Mouse (Mus musculus): ENCODE measurements at regions not wholly inside any gene's neighbourhood (a gene's known extent, or its start where the extent isn't known, plus 50 kb on each side); places are given as distances from the start of the nearest gene placed in this dataset.

DNA sequence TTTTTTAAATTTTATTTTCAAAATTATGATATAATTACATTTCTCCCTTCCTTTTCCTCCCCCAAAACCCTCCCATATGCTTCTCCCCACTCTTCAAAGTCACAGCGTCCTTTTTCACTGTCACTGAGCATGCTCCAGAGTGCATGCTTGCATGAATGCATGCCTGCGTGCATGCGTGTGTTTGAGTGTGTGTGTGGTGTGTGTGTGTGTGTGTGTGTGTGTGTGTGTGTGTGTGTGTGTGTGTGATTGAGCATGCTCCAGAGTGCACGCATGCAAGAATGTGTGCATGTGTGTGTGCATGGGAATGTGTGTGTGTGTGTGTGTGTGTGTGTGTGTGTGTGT is 101.6 kb upstream of the Kitl start:
- DNase-seq (ENCODE audit: low read depth in 3 of 3, low spot score in 3 of 3), result no peak
- no peak overlapping the region for H3K27ac ChIP-seq
- H3K4me3 ChIP-seq (ENCODE audit: insufficient read depth in 1 of 2, low read depth in 2 of 2, low read length in 2 of 2), result no peak overlapping the region

DNA sequence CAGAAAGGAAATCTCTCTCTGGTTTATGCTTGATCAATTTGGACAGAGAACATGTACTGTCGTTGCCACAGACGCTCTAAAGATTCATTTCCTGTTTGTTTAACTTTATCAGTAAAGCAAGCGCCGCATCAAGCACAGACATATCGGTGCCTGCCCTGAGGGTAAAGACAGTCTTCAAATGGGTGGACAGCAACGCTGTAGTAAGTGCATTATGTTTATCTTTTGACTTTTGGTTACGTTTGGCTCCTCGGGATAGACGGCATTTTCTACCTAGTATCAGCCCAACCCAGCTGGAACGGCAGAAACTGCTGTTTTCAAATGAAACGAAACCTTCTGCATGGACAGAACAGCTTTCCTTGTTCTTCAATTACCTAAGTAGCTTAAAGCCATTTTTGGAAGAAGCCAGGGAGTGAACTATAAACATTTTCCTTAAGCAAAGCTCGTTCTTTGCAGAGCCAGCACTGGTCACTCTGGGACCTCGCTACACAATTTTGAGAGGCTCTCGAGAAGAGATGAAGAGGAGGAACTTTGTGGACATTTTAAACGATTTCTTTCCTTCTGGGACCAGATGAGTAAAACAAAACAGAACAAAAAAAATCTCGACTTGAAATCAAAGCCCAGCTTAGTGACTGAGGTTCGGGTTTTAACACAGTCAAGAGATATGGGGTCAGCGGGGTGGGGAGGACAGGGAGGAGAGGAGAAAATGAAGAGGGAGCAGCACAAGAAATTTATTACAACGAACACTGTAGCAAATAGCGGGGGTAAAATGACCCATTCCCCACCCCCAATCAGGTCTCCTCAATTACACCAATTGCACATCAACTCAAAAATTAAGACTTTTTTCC is 102.2 kb upstream of the Kitl start:
- no peak overlapping the region for H3K27ac ChIP-seq
- H3K4me1 ChIP-seq (replicated peaks; ENCODE audit: control insufficient read depth in 2 of 2, insufficient read depth in 2 of 2, low read length in 1 of 2), result no peaks in the 10 kb centered on the region
- no peak for DNase-seq (ENCODE audit: low read depth in 3 of 3, low spot score in 3 of 3)
- peak overlapping the region; percentile 32 to 56 for H3K4me3 ChIP-seq (ENCODE audit: insufficient read depth in 1 of 2, low read depth in 2 of 2, low read length in 2 of 2)
- H3K36me3 ChIP-seq (replicated peaks; ENCODE audit: control insufficient read depth, insufficient read depth, low read depth), result no peaks in the 10 kb centered on the region
- no peak overlapping the region for H3K9ac ChIP-seq (replicated peaks)
- H3K27me3 ChIP-seq (ENCODE audit: control insufficient read depth, insufficient read depth, low read length), result no peaks in the 10 kb centered on the region
- WGBS (ENCODE audit: insufficient replicate concordance), result 28% methylated on average over 20 of the region's 20 CpGs
- no peak for TF ChIP-seq EP300 (IDR thresholded peaks at IDR 0.05; ENCODE audit: low read depth)
- TF ChIP-seq CTCF (IDR thresholded peaks at IDR 0.05; ENCODE audit: low read depth), result no peak
- ATAC-seq (ENCODE audit: insufficient read depth), result no peak
- H3K9me3 ChIP-seq (ENCODE audit: control insufficient read depth, low read length), result no peaks in the 10 kb centered on the region
- peak overlapping the region; percentile 37 for H3K4me2 ChIP-seq (ENCODE audit: low read depth)

More for the DNA sequence above, 101.6 kb upstream of the Kitl start:
- no peaks in the 10 kb centered on the region for H3K36me3 ChIP-seq (replicated peaks; ENCODE audit: control insufficient read depth, insufficient read depth, low read depth)
- H3K9ac ChIP-seq (replicated peaks), result no peak overlapping the region
- ATAC-seq (ENCODE audit: insufficient read depth), result no peak
- TF ChIP-seq CTCF (IDR thresholded peaks at IDR 0.05; ENCODE audit: low read depth) (no peak), EP300 (IDR thresholded peaks at IDR 0.05; ENCODE audit: low read depth) (no peak)
- WGBS (ENCODE audit: insufficient replicate concordance), result 71% methylated on average over 4 of the region's 4 CpGs
- no peaks in the 10 kb centered on the region for H3K4me1 ChIP-seq (replicated peaks; ENCODE audit: control insufficient read depth in 2 of 2, insufficient read depth in 2 of 2, low read length in 1 of 2)
- peak overlapping the region; percentile 37; the same call in 1 of the 2 replicates for H3K4me2 ChIP-seq (ENCODE audit: low read depth)
- H3K27me3 ChIP-seq (ENCODE audit: control insufficient read depth, insufficient read depth, low read length), result no peaks in the 10 kb centered on the region
- H3K9me3 ChIP-seq (ENCODE audit: control insufficient read depth, low read length), result no peaks in the 10 kb centered on the region

DNA sequence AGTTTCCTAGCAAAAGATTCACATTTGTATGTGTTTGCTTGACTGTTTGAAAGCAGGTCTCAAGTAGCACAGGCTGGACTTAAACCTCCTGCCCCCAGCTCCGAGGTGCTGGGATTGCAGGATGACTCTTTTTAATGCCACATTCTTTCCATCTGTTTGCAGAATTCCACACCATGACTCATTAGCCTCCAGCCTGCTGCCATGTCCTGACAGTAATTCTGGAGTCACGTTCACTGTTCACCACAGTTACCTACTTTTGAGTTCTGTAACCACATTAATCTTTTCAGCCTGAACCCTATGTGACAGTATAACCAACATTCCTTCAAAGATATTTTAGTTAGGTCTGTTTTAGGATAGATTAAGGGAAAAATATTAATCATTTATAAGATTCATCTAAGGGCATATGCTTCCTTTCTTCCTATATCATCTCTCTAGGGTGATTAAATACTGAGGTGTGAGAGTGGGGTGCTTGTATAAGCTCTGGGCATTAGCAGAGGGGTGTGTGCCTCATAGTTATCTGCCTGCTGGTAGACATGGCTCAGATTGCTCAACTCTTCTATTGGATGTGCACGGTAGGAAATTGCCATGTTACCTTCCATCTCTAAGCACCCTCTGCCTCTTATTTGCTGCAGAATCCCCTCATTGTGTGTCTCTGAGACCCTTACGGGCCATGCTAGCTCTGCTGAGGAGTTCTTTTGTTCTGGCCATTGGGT is 105.3 kb upstream of the Kitl start:
- no peaks in the 10 kb centered on the region for H3K9me3 ChIP-seq (ENCODE audit: control insufficient read depth, low read length)
- no peak overlapping the region for H3K27ac ChIP-seq
- no peak overlapping the region for H3K9ac ChIP-seq (replicated peaks)
- no peak overlapping the region for H3K4me2 ChIP-seq (ENCODE audit: low read depth)
- 49% methylated on average over 4 of the region's 4 CpGs for WGBS (ENCODE audit: insufficient replicate concordance)
- no peaks in the 10 kb centered on the region for H3K36me3 ChIP-seq (replicated peaks; ENCODE audit: control insufficient read depth, insufficient read depth, low read depth)
- ATAC-seq (ENCODE audit: insufficient read depth), result no peak
- no peaks in the 10 kb centered on the region for H3K4me1 ChIP-seq (replicated peaks; ENCODE audit: control insufficient read depth in 2 of 2, insufficient read depth in 2 of 2, low read length in 1 of 2)
- no peak for TF ChIP-seq CTCF (IDR thresholded peaks at IDR 0.05; ENCODE audit: low read depth)
- no peak for TF ChIP-seq EP300 (IDR thresholded peaks at IDR 0.05; ENCODE audit: low read depth)
- no peak for DNase-seq (ENCODE audit: low read depth in 3 of 3, low spot score in 3 of 3)
- H3K27me3 ChIP-seq (ENCODE audit: control insufficient read depth, insufficient read depth, low read length), result no peaks in the 10 kb centered on the region
- no peak overlapping the region for H3K4me3 ChIP-seq (ENCODE audit: insufficient read depth in 1 of 2, low read depth in 2 of 2, low read length in 2 of 2)

DNA sequence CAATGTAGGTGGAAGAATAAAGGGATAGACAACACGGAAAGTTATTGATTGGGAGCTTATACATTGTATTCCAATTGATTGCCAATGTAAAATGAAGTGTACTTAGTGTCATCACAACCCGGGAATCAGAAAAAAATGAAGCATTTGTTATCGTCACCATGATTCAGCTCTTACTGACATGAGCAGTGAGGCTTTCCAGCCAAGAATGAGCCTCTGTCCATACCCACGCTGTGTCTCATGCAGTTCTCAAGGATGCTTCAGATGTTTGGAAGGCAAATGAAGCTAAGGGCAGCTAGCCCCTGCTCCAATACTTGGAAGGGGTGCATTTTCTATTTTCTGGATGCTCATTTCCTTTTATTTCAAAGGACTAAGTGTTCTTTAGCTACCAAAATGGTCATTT is 107.4 kb upstream of the Kitl start:
- no peak overlapping the region for H3K9ac ChIP-seq (replicated peaks)
- WGBS (ENCODE audit: insufficient replicate concordance), result 59% methylated on average over 4 of the region's 4 CpGs
- no peak for TF ChIP-seq EP300 (IDR thresholded peaks at IDR 0.05; ENCODE audit: low read depth)
- TF ChIP-seq CTCF (IDR thresholded peaks at IDR 0.05; ENCODE audit: low read depth), result no peak
- no peak overlapping the region for H3K4me3 ChIP-seq (ENCODE audit: insufficient read depth in 1 of 2, low read depth in 2 of 2, low read length in 2 of 2)
- ATAC-seq (ENCODE audit: insufficient read depth), result no peak
- no peak for DNase-seq (ENCODE audit: low read depth in 3 of 3, low spot score in 3 of 3)
- H3K4me2 ChIP-seq (ENCODE audit: low read depth), result no peak overlapping the region
- no peaks in the 10 kb centered on the region for H3K4me1 ChIP-seq (replicated peaks; ENCODE audit: control insufficient read depth in 2 of 2, insufficient read depth in 2 of 2, low read length in 1 of 2)
- H3K27me3 ChIP-seq (ENCODE audit: control insufficient read depth, insufficient read depth, low read length), result no peaks in the 10 kb centered on the region
- H3K9me3 ChIP-seq (ENCODE audit: control insufficient read depth, low read length), result no peaks in the 10 kb centered on the region
- H3K27ac ChIP-seq, result no peak overlapping the region
- no peaks in the 10 kb centered on the region for H3K36me3 ChIP-seq (replicated peaks; ENCODE audit: control insufficient read depth, insufficient read depth, low read depth)

DNA sequence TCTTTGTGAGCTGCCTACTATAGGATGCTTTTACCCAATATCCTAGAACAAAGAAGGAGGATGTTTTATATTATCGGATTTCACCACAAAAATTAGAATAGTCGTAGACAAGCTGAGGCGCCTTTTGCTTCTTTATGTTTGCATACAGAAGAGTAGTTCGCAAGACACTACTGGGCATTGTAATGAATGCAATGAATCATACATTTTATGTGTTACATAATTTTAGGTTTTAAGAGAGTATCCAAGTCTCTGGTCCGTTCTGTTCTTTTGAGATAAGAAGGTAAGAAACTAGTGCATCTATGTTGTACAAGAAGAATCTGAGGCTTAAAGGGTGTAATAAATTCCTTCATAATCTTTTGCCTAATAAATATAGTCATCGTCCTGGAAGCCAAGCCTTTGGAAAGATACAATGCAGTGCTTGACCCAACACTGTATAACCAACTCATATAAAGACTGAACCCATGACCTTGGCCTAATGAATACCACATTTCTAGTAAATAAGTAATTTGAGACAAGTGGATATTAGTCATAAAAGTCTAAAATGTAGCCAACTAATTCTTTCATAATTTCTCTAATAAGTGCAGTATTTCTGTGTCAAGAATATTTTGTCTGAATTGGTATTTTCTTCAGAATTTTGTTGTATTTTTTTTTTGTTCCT is 108.5 kb upstream of the Kitl start:
- H3K4me3 ChIP-seq (ENCODE audit: insufficient read depth in 1 of 2, low read depth in 2 of 2, low read length in 2 of 2), result no peak overlapping the region
- no peaks in the 10 kb centered on the region for H3K36me3 ChIP-seq (replicated peaks; ENCODE audit: control insufficient read depth, insufficient read depth, low read depth)
- no peaks in the 10 kb centered on the region for H3K4me1 ChIP-seq (replicated peaks; ENCODE audit: control insufficient read depth in 2 of 2, insufficient read depth in 2 of 2, low read length in 1 of 2)
- no peak overlapping the region for H3K9ac ChIP-seq (replicated peaks)
- DNase-seq (ENCODE audit: low read depth in 3 of 3, low spot score in 3 of 3) (no peak), ATAC-seq (ENCODE audit: insufficient read depth) (no peak)
- no peak overlapping the region for H3K4me2 ChIP-seq (ENCODE audit: low read depth)
- H3K9me3 ChIP-seq (ENCODE audit: control insufficient read depth, low read length), result no peaks in the 10 kb centered on the region
- WGBS (ENCODE audit: insufficient replicate concordance), result 67% methylated on average over 6 of the region's 6 CpGs
- TF ChIP-seq EP300 (IDR thresholded peaks at IDR 0.05; ENCODE audit: low read depth), result no peak
- no peak for TF ChIP-seq CTCF (IDR thresholded peaks at IDR 0.05; ENCODE audit: low read depth)
- H3K27ac ChIP-seq, result no peak overlapping the region
- H3K27me3 ChIP-seq (ENCODE audit: control insufficient read depth, insufficient read depth, low read length), result no peaks in the 10 kb centered on the region

Measured in liver, embryonic 14.5 days (tissue).